Mouse (Mus musculus): Measurements from ENCODE around the gene Mycbp2.

The Mycbp2 gene

GRCm38 (mm10) chr14:103072731-103073130 lies 273.9 kb downstream of the Mycbp2 start:
- DNase-seq (ENCODE audit: low spot score) = no peak

- no peak for DNase-seq (ENCODE audit: low spot score)
Observed at GRCm38 (mm10) chr14:103071471-103071870, 275.1 kb downstream of the Mycbp2 start.

- DNase-seq (ENCODE audit: low spot score) = no peak
Observed at GRCm38 (mm10) chr14:103070790-103071189, 275.8 kb downstream of the Mycbp2 start.

- DNase-seq (ENCODE audit: low spot score) = peak; percentile 96
Observed at GRCm38 (mm10) chr14:103069864-103070611, 276.6 kb downstream of the Mycbp2 start, which contains the start of gene Cln5. Gene Cln5 (plus strand): TSS chr14:103070216.

GRCm38 (mm10) chr14:103069465-103069863 lies 277.1 kb downstream of the Mycbp2 start:
- DNase-seq (ENCODE audit: low spot score) = no peak

GRCm38 (mm10) chr14:103065294-103066167 lies 281.1 kb downstream of the Mycbp2 start:
- DNase-seq (ENCODE audit: low spot score) = peak; percentile 80
